Mouse (Mus musculus): ENCODE measurements around the gene Lancl3.
"Not testable (repeated sequence)": the region's sequence is repeated elsewhere in the genome, so short reads cannot be mapped to it uniquely, and the experiment has no call there.

The Lancl3 gene

GRCm38 (mm10) chrX:9259267-9259666 lies 59.6 kb downstream of the Lancl3 start:
- no peak for DNase-seq (ENCODE audit: low spot score)

- DNase-seq (ENCODE audit: low spot score) = no peak
Observed at GRCm38 (mm10) chrX:9271112-9271511, 71.4 kb downstream of the Lancl3 start.

- DNase-seq (ENCODE audit: low spot score) = no peak
Observed at GRCm38 (mm10) chrX:9271947-9272459, 72.3 kb downstream of the Lancl3 start.

GRCm38 (mm10) chrX:9272460-9273361 lies 73.0 kb downstream of the Lancl3 start, which contains the start of gene Xk:
Xk (plus strand) TSS chrX:9272756.
- DNase-seq (ENCODE audit: low spot score) = peak; percentile 11

- DNase-seq (ENCODE audit: low spot score) = no peak
Observed at GRCm38 (mm10) chrX:9273377-9274002, 73.8 kb downstream of the Lancl3 start.

- DNase-seq (ENCODE audit: low spot score) = no peak
Observed at GRCm38 (mm10) chrX:9274321-9274720, 74.6 kb downstream of the Lancl3 start.

GRCm38 (mm10) chrX:9283464-9283863 lies 83.8 kb downstream of the Lancl3 start, which contains the start of gene H2al1m:
H2al1m (plus strand) TSS chrX:9283764.
- not testable (repeated sequence) for DNase-seq (ENCODE audit: low spot score)

GRCm38 (mm10) chrX:9293140-9293829 lies 93.6 kb downstream of the Lancl3 start:
- not testable (repeated sequence) for DNase-seq (ENCODE audit: low spot score)

- no peak for DNase-seq (ENCODE audit: low spot score)
Observed at GRCm38 (mm10) chrX:9298413-9298864, 98.7 kb downstream of the Lancl3 start.

GRCm38 (mm10) chrX:9302791-9303190 lies 103.1 kb downstream of the Lancl3 start:
- no peak for DNase-seq (ENCODE audit: low spot score)

- DNase-seq (ENCODE audit: low spot score) = no peak
Observed at GRCm38 (mm10) chrX:9303455-9303854, 103.8 kb downstream of the Lancl3 start.

GRCm38 (mm10) chrX:9316457-9316856 lies 116.8 kb downstream of the Lancl3 start:
- not testable (repeated sequence) for DNase-seq (ENCODE audit: low spot score)
